Mouse (Mus musculus): ENCODE data around the gene Rnf225.

- TF ChIP-seq POLR2A (IDR thresholded peaks at IDR 0.05; ENCODE audit: extremely low read depth, insufficient read depth, low read length) (0 out of 2 replicates have a peak, but pooled peaks have one; percentile 33), CTCF (IDR thresholded peaks at IDR 0.05; ENCODE audit: low read depth, low read length) (no peak)
Measured at GRCm38 (mm10) chr7:12961511-12962141, 34.4 kb downstream of the Rnf225 start.
